Mouse (Mus musculus): ENCODE data around the gene Gbp5. TPM values are rescaled to one million over a fixed set of nuclear protein-coding genes. Genes with fewer than 3 reads are reported as not detected.
"Not testable (repeated sequence)": the region's sequence is repeated elsewhere in the genome, so short reads cannot be mapped to it uniquely, and the experiment has no call there.

The Gbp5 gene
- polyA plus RNA-seq, 1 experiment from 2014 or later, result not detected

GRCm38 (mm10) chr3:142559632-142560228, 66.0 kb downstream of the Gbp5 start, which contains the start of gene Gbp3:
Gene Gbp3, plus strand, starts transcription at chr3:142560026.
- ATAC-seq, result no peak
- Histone ChIP-seq H3K9ac (ENCODE audit: low read length) (peak within 1 kb of the TSS; percentile 29; the same call in 1 of the 2 replicates), H3K36me3 (ENCODE audit: control insufficient read depth, insufficient read depth, low read length) (no peaks in the 10 kb centered on the region), H3K9me3 (replicated peaks; ENCODE audit: control insufficient read depth, low read length) (no peaks in the 10 kb centered on the region), H3K4me3 (ENCODE audit: low read depth, low read length) (peak within 1 kb of the TSS; percentile 16; the same call in 1 of the 2 replicates), H3K4me1 (ENCODE audit: control insufficient read depth, insufficient read depth, low read length) (no peaks in the 10 kb centered on the region; the same call in 1 of the 2 replicates), H3K27ac (ENCODE audit: low read depth, low read length) (no peak within 1 kb of the TSS), H3K27me3 (replicated peaks; ENCODE audit: control insufficient read depth, insufficient read depth, low read length) (no peaks in the 10 kb centered on the region), H3K4me2 (ENCODE audit: low read length) (peak within 1 kb of the TSS; percentile 42)
- no peak for DNase-seq (ENCODE audit: low spot score)
- 26% methylated on average over 3 of the region's 3 CpGs for WGBS

GRCm38 (mm10) chr3:142560296-142560948, 66.6 kb downstream of the Gbp5 start:
- DNase-seq (ENCODE audit: low spot score), result peak; percentile 84
- H3K27ac ChIP-seq (ENCODE audit: low read depth, low read length), result no peak overlapping the region
- H3K9me3 ChIP-seq (replicated peaks; ENCODE audit: control insufficient read depth, low read length), result no peaks in the 10 kb centered on the region
- H3K4me1 ChIP-seq (ENCODE audit: control insufficient read depth, insufficient read depth, low read length), result no peaks in the 10 kb centered on the region; the same call in 1 of the 2 replicates
- peak overlapping the region; percentile 42 for H3K4me2 ChIP-seq (ENCODE audit: low read length)
- H3K9ac ChIP-seq (ENCODE audit: low read length), result peak overlapping the region; percentile 29; the same call in 1 of the 2 replicates
- H3K4me3 ChIP-seq (ENCODE audit: low read depth, low read length), result peak overlapping the region; percentile 16; the same call in 1 of the 2 replicates
- ATAC-seq, result peak; percentile 88
- WGBS, result 22% methylated on average over 12 of the region's 12 CpGs
- H3K36me3 ChIP-seq (ENCODE audit: control insufficient read depth, insufficient read depth, low read length), result no peaks in the 10 kb centered on the region
- H3K27me3 ChIP-seq (replicated peaks; ENCODE audit: control insufficient read depth, insufficient read depth, low read length), result no peaks in the 10 kb centered on the region

GRCm38 (mm10) chr3:142561045-142561646, 67.4 kb downstream of the Gbp5 start:
- no peak overlapping the region for H3K27ac ChIP-seq (ENCODE audit: low read depth, low read length)

GRCm38 (mm10) chr3:142561666-142562065, 67.9 kb downstream of the Gbp5 start:
- ATAC-seq, result no peak
- Histone ChIP-seq H3K9me3 (replicated peaks; ENCODE audit: control insufficient read depth, low read length) (no peaks in the 10 kb centered on the region), H3K4me3 (ENCODE audit: low read depth, low read length) (no peak overlapping the region), H3K4me1 (ENCODE audit: control insufficient read depth, insufficient read depth, low read length) (no peaks in the 10 kb centered on the region; the same call in 1 of the 2 replicates), H3K4me2 (ENCODE audit: low read length) (no peak overlapping the region), H3K27me3 (replicated peaks; ENCODE audit: control insufficient read depth, insufficient read depth, low read length) (no peaks in the 10 kb centered on the region), H3K36me3 (ENCODE audit: control insufficient read depth, insufficient read depth, low read length) (no peaks in the 10 kb centered on the region), H3K9ac (ENCODE audit: low read length) (no peak overlapping the region), H3K27ac (ENCODE audit: low read depth, low read length) (no peak overlapping the region)
- DNase-seq (ENCODE audit: low spot score), result no peak
- WGBS, result 85% methylated on average over 7 of the region's 7 CpGs

More at GRCm38 (mm10) chr3:142561045-142561646, 67.4 kb downstream of the Gbp5 start:
- Histone ChIP-seq H3K9me3 (replicated peaks; ENCODE audit: control insufficient read depth, low read length) (no peaks in the 10 kb centered on the region), H3K4me3 (ENCODE audit: low read depth, low read length) (no peak overlapping the region), H3K4me2 (ENCODE audit: low read length) (no peak overlapping the region), H3K4me1 (ENCODE audit: control insufficient read depth, insufficient read depth, low read length) (no peaks in the 10 kb centered on the region; the same call in 1 of the 2 replicates), H3K36me3 (ENCODE audit: control insufficient read depth, insufficient read depth, low read length) (no peaks in the 10 kb centered on the region), H3K9ac (ENCODE audit: low read length) (no peak overlapping the region), H3K27me3 (replicated peaks; ENCODE audit: control insufficient read depth, insufficient read depth, low read length) (no peaks in the 10 kb centered on the region)
- ATAC-seq (no peak), DNase-seq (ENCODE audit: low spot score) (no peak)
- 90% methylated on average over 14 of the region's 14 CpGs for WGBS

GRCm38 (mm10) chr3:142567490-142567889, 73.7 kb downstream of the Gbp5 start:
- not testable (repeated sequence) for H3K36me3 ChIP-seq (ENCODE audit: control insufficient read depth, insufficient read depth, low read length); DNase-seq (ENCODE audit: low spot score); H3K27ac ChIP-seq (ENCODE audit: low read depth, low read length); ATAC-seq; H3K27me3 ChIP-seq (replicated peaks; ENCODE audit: control insufficient read depth, insufficient read depth, low read length); H3K4me1 ChIP-seq (ENCODE audit: control insufficient read depth, insufficient read depth, low read length); H3K4me2 ChIP-seq (ENCODE audit: low read length); H3K4me3 ChIP-seq (ENCODE audit: low read depth, low read length); H3K9ac ChIP-seq (ENCODE audit: low read length); H3K9me3 ChIP-seq (replicated peaks; ENCODE audit: control insufficient read depth, low read length)
- WGBS, result 55% methylated on average over 5 of the region's 5 CpGs

- Histone ChIP-seq H3K4me3 (ENCODE audit: low read depth, low read length) (no peak overlapping the region), H3K4me2 (ENCODE audit: low read length) (no peak overlapping the region), H3K4me1 (ENCODE audit: control insufficient read depth, insufficient read depth, low read length) (no peaks in the 10 kb centered on the region), H3K9ac (ENCODE audit: low read length) (no peak overlapping the region), H3K27me3 (replicated peaks; ENCODE audit: control insufficient read depth, insufficient read depth, low read length) (no peaks in the 10 kb centered on the region), H3K27ac (ENCODE audit: low read depth, low read length) (no peak overlapping the region), H3K36me3 (ENCODE audit: control insufficient read depth, insufficient read depth, low read length) (no peaks in the 10 kb centered on the region), H3K9me3 (replicated peaks; ENCODE audit: control insufficient read depth, low read length) (no peaks in the 10 kb centered on the region)
- DNase-seq (ENCODE audit: low spot score) (no peak), ATAC-seq (no peak)
- WGBS, result 94% methylated on average over 4 of the region's 4 CpGs
These were observed 77.0 kb downstream of the Gbp5 start for GRCm38 (mm10) chr3:142570738-142571137.

Other genes starting within 250 kb of the Gbp5 start
- gene Pdlim5, start 98.3 kb upstream of the Gbp5 start, polyA plus RNA-seq (2014; fragmentation: Nextera tagmentation; extraction: Ambion mirVana), result 13.3 and 14.3 TPM in 2 replicates
- gene Gbp7, start 36.4 kb downstream of the Gbp5 start, polyA plus RNA-seq (2014; fragmentation: Nextera tagmentation; extraction: Ambion mirVana), result 1.5 TPM in 2 replicates
- 1.0 and 1.5 TPM in 2 replicates for gene Gbp3, start 66.0 kb downstream of the Gbp5 start, polyA plus RNA-seq (2014; fragmentation: Nextera tagmentation; extraction: Ambion mirVana)
- not detected in 2 replicates for gene Gbp2b, start 100.9 kb downstream of the Gbp5 start, polyA plus RNA-seq (2014; fragmentation: Nextera tagmentation; extraction: Ambion mirVana)
- 0.33 and 0.63 TPM in 2 replicates for gene Gbp2, start 126.6 kb downstream of the Gbp5 start, polyA plus RNA-seq (2014; fragmentation: Nextera tagmentation; extraction: Ambion mirVana)
- gene Kyat3, start 207.1 kb downstream of the Gbp5 start, polyA plus RNA-seq (2014; fragmentation: Nextera tagmentation; extraction: Ambion mirVana), result 6.2 and 7.5 TPM in 2 replicates

All from forebrain, embryonic 14.5 days (tissue).